ENCODE assay signal across 30 mouse cellular contexts in genomic region chr2:132605795-132606563, GRCm38 (mm10). TPM values are rescaled to one million over a fixed set of nuclear protein-coding genes. Genes with fewer than 3 reads are reported as not detected.
A peak's percentile ranks its signal among the peaks of the same experiment; 100 is the strongest.
DNase-seq lines count a peak whose midpoint lies in the region; ATAC-seq and TF ChIP-seq lines count a peak whose summit lies in the region.
"Had no signal": no experiment of that assay in that cellular context is flagged by ENCODE, and none has a peak within 500 bp of the region (broad histone marks: within the 10 kb centered on the region; RNA-seq: fewer than 3 reads in every experiment).

No protein-coding gene starts in this region.

- no peak overlapping the region for H3K4me2 ChIP-seq in lung, postnatal 0 days (replicated peaks; ENCODE audit: low read depth, low read length)
- H3K4me2 ChIP-seq: embryonic facial prominence, embryonic 12.5 days; embryonic facial prominence, embryonic 15.5 days; forebrain, embryonic 13.5 days; heart, embryonic 12.5 days; heart, embryonic 15.5 days; hindbrain, embryonic 14.5 days had no signal

- no peak for DNase-seq in lung, postnatal 0 days (ENCODE audit: low spot score)
- DNase-seq in lung, adult 2 months, result no peak
- no peak for DNase-seq in heart, adult 8-10 months (ENCODE audit: low spot score)
- no peak for DNase-seq in kidney, adult 8-10 months
- DNase-seq: adrenal gland, adult 8-10 months; adrenal gland, postnatal 36 days; cerebellum, adult 11-12 months; cerebellum, adult 8-10 months; cerebellum, postnatal 10 days; cerebellum, postnatal 36 days; gastrocnemius, postnatal 10 days; gastrocnemius, postnatal 36 days; heart, adult 11 months; heart, postnatal 10 days; heart, postnatal 4 days had no signal

- TF ChIP-seq EP300 in lung, postnatal 0 days (IDR thresholded peaks at IDR 0.05), result peak; percentile 48; the same call in 1 of the 2 replicates

- H3K9me3 ChIP-seq in lung, postnatal 0 days (ENCODE audit: low read length), result no peaks in the 10 kb centered on the region
- H3K9me3 ChIP-seq: embryonic facial prominence, embryonic 12.5 days; embryonic facial prominence, embryonic 15.5 days; forebrain, embryonic 10.5 days; heart, embryonic 15.5 days had no signal

- no peak for TF ChIP-seq POLR2A in lung, adult 2 months (IDR thresholded peaks at IDR 0.05; ENCODE audit: borderline replicate concordance, extremely low read depth, low read depth, low read length)
- no peak for TF ChIP-seq POLR2A in bone marrow macrophage, adult 2 months (IDR thresholded peaks at IDR 0.05; ENCODE audit: borderline replicate concordance, low read depth, low read length)

- no peak for TF ChIP-seq CTCF in lung, postnatal 0 days (IDR thresholded peaks at IDR 0.05)
- no peak for TF ChIP-seq CTCF in lung, adult 2 months (IDR thresholded peaks at IDR 0.05; ENCODE audit: insufficient read depth, low read length)
- TF ChIP-seq CTCF in bone marrow macrophage, adult 2 months (IDR thresholded peaks at IDR 0.05; ENCODE audit: low read depth, low read length), result no peak

- H3K9ac ChIP-seq in lung, postnatal 0 days (replicated peaks; ENCODE audit: low read depth), result no peak overlapping the region
- H3K9ac ChIP-seq: embryonic facial prominence, embryonic 12.5 days; embryonic facial prominence, embryonic 15.5 days; forebrain, embryonic 13.5 days; heart, embryonic 12.5 days; heart, embryonic 15.5 days; hindbrain, embryonic 14.5 days had no signal

- no peak overlapping the region for H3K4me3 ChIP-seq in lung, postnatal 0 days (ENCODE audit: low read depth, low read length)
- H3K4me3 ChIP-seq in lung, adult 2 months (replicated peaks; ENCODE audit: extremely low read depth, low read depth, low read length), result no peak overlapping the region
- no peak overlapping the region for H3K4me3 ChIP-seq in bone marrow macrophage, adult 2 months (ENCODE audit: insufficient read depth, low read length)
- H3K4me3 ChIP-seq: embryonic facial prominence, embryonic 12.5 days; embryonic facial prominence, embryonic 15.5 days; erythroblast, embryonic 14.5 days; forebrain, embryonic 10.5 days; forebrain, embryonic 13.5 days; heart, embryonic 12.5 days; heart, embryonic 15.5 days had no signal

- no peaks in the 10 kb centered on the region for H3K4me1 ChIP-seq in lung, postnatal 0 days (ENCODE audit: insufficient read depth, low read depth, low read length)
- peaks cover 10% of the 10 kb centered on the region for H3K4me1 ChIP-seq in lung, adult 2 months (ENCODE audit: control insufficient read depth, insufficient read depth, low read length)
- H3K4me1 ChIP-seq in bone marrow macrophage, adult 2 months (ENCODE audit: control insufficient read depth, insufficient read depth, low read length), result peaks cover 58% of the 10 kb centered on the region

- ATAC-seq in lung, postnatal 0 days, result peak; percentile 28; the same call in 1 of the 2 replicates
- peak; percentile 56 for ATAC-seq in granulocyte monocyte progenitor cell, adult 5-6 weeks (replicated peaks; ENCODE audit: poor library complexity, severe bottlenecking)
- peak; percentile 52 for ATAC-seq in megakaryocyte progenitor cell, adult 5-6 weeks (replicated peaks; ENCODE audit: poor library complexity)
- no peak for ATAC-seq in erythroblast, adult 5-6 weeks (replicated peaks; ENCODE audit: low FRiP score, poor library complexity, severe bottlenecking)
- ATAC-seq: forebrain, embryonic 13.5 days; hindbrain, postnatal 0 days; intestine, postnatal 0 days had no signal

- no peaks in the 10 kb centered on the region for H3K27me3 ChIP-seq in lung, postnatal 0 days (replicated peaks; ENCODE audit: insufficient read depth, low read length)
- H3K27me3 ChIP-seq: embryonic facial prominence, embryonic 12.5 days; embryonic facial prominence, embryonic 15.5 days; forebrain, embryonic 13.5 days; heart, embryonic 12.5 days; heart, embryonic 15.5 days had no signal

- H3K36me3 ChIP-seq in lung, postnatal 0 days (ENCODE audit: insufficient read depth, low read length), result no peaks in the 10 kb centered on the region
- H3K36me3 ChIP-seq: embryonic facial prominence, embryonic 12.5 days; embryonic facial prominence, embryonic 15.5 days; forebrain, embryonic 10.5 days; G1E; heart, embryonic 12.5 days; heart, embryonic 15.5 days had no signal

- H3K27ac ChIP-seq in lung, postnatal 0 days (ENCODE audit: low read length), result no peak overlapping the region
- peak overlapping the region; percentile 58 for H3K27ac ChIP-seq in bone marrow macrophage, adult 2 months (ENCODE audit: insufficient read depth, low read depth, low read length)
- H3K27ac ChIP-seq: embryonic facial prominence, embryonic 12.5 days; embryonic facial prominence, embryonic 15.5 days; forebrain, embryonic 10.5 days; forebrain, embryonic 13.5 days; heart, embryonic 15.5 days; hindbrain, embryonic 14.5 days; hindbrain, postnatal 0 days had no signal

- 39% methylated on average over 5 of the region's 5 CpGs for WGBS in lung, postnatal 0 days
- WGBS in lung, adult 2 months, result 49% methylated on average over 5 of the region's 5 CpGs

RNA-seq across cellular contexts. Expression of gene Gpcpd1, which starts 18.4 kb away (rescaled TPM):
- 47.9 and 52.2 TPM in 2 replicates for polyA plus RNA-seq in lung, postnatal 0 days (2015; fragmentation: Nextera tagmentation; extraction: Ambion mirVana)
- 7.2 and 12.4 TPM in 2 replicates for polyA plus RNA-seq in lung, adult 2 months (2012; rRNA removed)
- polyA plus RNA-seq in bone marrow macrophage, adult 2 months (2012; ENCODE audit: insufficient read depth, insufficient read length, missing spikeins), result 31.0 and 35.2 TPM in 2 replicates
- 19.9 and 26.1 TPM in 2 replicates for total RNA-seq in granulocyte monocyte progenitor cell, adult 5-6 weeks (2014; fragmentation: Nextera tagmentation)
- total RNA-seq in granulocyte monocyte progenitor cell, adult 5-6 weeks (2017), result 24.4 and 24.5 TPM in 2 replicates
- 28.9 and 32.2 TPM in 2 replicates for total RNA-seq in megakaryocyte progenitor cell, adult 5-6 weeks (2015)
- 17.9 and 23.1 TPM in 2 replicates for total RNA-seq in megakaryocyte progenitor cell, adult 5-6 weeks (2017)
- total RNA-seq in heart, adult 8-10 months (2022), result 100 to 1,000 TPM; 161 to 308 (median 228) TPM
- total RNA-seq in erythroblast, adult 5-6 weeks (2015; ENCODE audit: low replicate concordance), result 1,227 and 1,267 TPM in 2 replicates
- 1,445 and 1,475 TPM in 2 replicates for total RNA-seq in erythroblast, adult 5-6 weeks (2017; ENCODE audit: low replicate concordance)

Comparison
In these comparisons a context has a peak if more than half of its experiments do, and no peak if none do; other contexts are left out.
1. RNA of gene Gpcpd1, which starts 18.4 kb away (total RNA-seq): 1,227 to 1,475 TPM in erythroblast, adult 5-6 weeks and 161 to 308 TPM in heart, adult 8-10 months; 17.9 to 32.2 TPM in megakaryocyte progenitor cell, adult 5-6 weeks and 19.9 to 26.1 TPM in granulocyte monocyte progenitor cell, adult 5-6 weeks; every median in the first group is over 4 times any median in the second.